Mouse (Mus musculus): ENCODE results near the gene Ddb2.

- peak; percentile 82 for TF ChIP-seq CTCF (IDR thresholded peaks at IDR 0.05; ENCODE audit: insufficient read depth, low read depth, low read length)
- TF ChIP-seq POLR2A (IDR thresholded peaks at IDR 0.05; ENCODE audit: insufficient read depth, low read depth, low read length): no peak
These were observed 49.2 kb upstream of the Ddb2 start for GRCm38 (mm10) chr2:91285885-91286505.

Measured in olfactory bulb, adult 2 months (tissue).